Mouse (Mus musculus): ENCODE data around the gene Gm13272.
"Not testable (repeated sequence)": the region's sequence is repeated elsewhere in the genome, so short reads cannot be mapped to it uniquely, and the experiment has no call there.

DNA sequence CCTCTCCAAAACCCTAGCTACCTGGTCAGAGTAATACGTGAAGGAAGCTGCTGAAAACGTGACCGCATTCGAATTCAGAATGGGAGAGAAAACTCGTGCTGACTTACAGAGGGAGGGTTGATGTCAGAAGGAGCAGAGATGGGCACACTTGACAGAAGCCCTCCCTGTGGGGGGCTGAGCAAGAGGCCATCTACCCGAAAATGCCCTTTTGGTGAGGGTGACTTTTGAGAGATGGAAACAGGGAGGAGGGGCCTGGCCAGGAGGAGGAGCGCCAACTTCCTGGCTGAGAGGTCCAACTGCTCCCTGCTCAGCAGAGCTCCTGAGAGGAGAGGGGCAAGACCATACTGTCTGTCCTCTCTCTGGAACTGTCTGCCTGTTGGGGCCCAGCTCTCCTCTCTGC, 2.2 kb downstream of the Gm13272 start, which contains the start of gene Ifnz:
- not testable (repeated sequence) for TF ChIP-seq CTCF (IDR thresholded peaks at IDR 0.05; ENCODE audit: control insufficient read depth, insufficient read depth, insufficient replicate concordance, low read depth, low read length); POLR2A (IDR thresholded peaks at IDR 0.05; ENCODE audit: control insufficient read depth, low read depth, low read length)

All from testis, adult 2 months (tissue).